Mouse (Mus musculus) testis, adult 2 months (tissue): ENCODE measurements around the gene Aldh3b3. TPM values are rescaled to one million over a fixed set of nuclear protein-coding genes. Genes with fewer than 3 reads are reported as not detected.
"Not testable (repeated sequence)": the region's sequence is repeated elsewhere in the genome, so short reads cannot be mapped to it uniquely, and the experiment has no call there.

Source experiments
- H3K27ac ChIP-seq: fragments of 200-500 bp; 2 replicates; pipeline ENCODE4 v1.5.1; 2012; ENCODE audit warnings: low read depth, low read length; ENCODE audit not compliant: control insufficient read depth, insufficient read depth
- H3K27me3 ChIP-seq: fragments of 200-500 bp; 2 replicates; pipeline ENCODE4 v1.6.1; 2012; ENCODE audit warnings: mild to moderate bottlenecking, low read length, moderate library complexity; ENCODE audit not compliant: control insufficient read depth, insufficient read depth
- H3K36me3 ChIP-seq: fragments of 200-500 bp; 2 replicates; pipeline ENCODE4 v1.6.1; 2012; ENCODE audit warnings: mild to moderate bottlenecking, low read length; ENCODE audit not compliant: control insufficient read depth, insufficient read depth
- H3K4me1 ChIP-seq: fragments of 200-500 bp; 2 replicates; pipeline ENCODE4 v1.6.1; 2012; ENCODE audit warnings: low read length; ENCODE audit not compliant: control insufficient read depth, insufficient read depth
- H3K4me3 ChIP-seq: fragments of 200-500 bp; 2 replicates; pipeline ENCODE4 v1.5.1; 2012; ENCODE audit warnings: low read depth, mild to moderate bottlenecking, low read length, moderate library complexity, mixed read lengths; ENCODE audit not compliant: control insufficient read depth
- CTCF ChIP-seq: fragments of 200-500 bp; IDR thresholded peaks from 2 replicates; pipeline ENCODE4 v1.5.1; 2012; ENCODE audit warnings: low read depth, mild to moderate bottlenecking, inconsistent platforms, low read length, moderate library complexity; ENCODE audit not compliant: control insufficient read depth, insufficient read depth, insufficient replicate concordance
- POLR2A ChIP-seq: fragments of 200-500 bp; IDR thresholded peaks from 2 replicates; pipeline ENCODE4 v1.6.1; 2012; ENCODE audit warnings: low read depth, mild to moderate bottlenecking, inconsistent platforms, low read length, moderate library complexity; ENCODE audit not compliant: control insufficient read depth
- polyA plus RNA-seq: library from polyadenylated mRNA; depleted of rRNA; stranded (reverse); fragments of >200 nt; gene quantifications from 2 replicates; pipeline ENCODE4 v1.2.3, GENCODE M21; 2012

Gene Aldh3b3
- polyA plus RNA-seq, 1 experiment: 3.2 TPM

- Histone ChIP-seq H3K4me1 (no peaks in the 10 kb centered on the region), H3K4me3 (no peak overlapping the region), H3K36me3 (no peaks in the 10 kb centered on the region), H3K27ac (no peak overlapping the region), H3K27me3 (no peaks in the 10 kb centered on the region)
- TF ChIP-seq CTCF (peak; percentile 15; the same call in 1 of the 2 replicates), POLR2A (no peak)
These were observed 4.0 kb downstream of the Aldh3b3 start for GRCm38 (mm10) chr19:3962469-3962868.

- Histone ChIP-seq H3K36me3 (no peaks in the 10 kb centered on the region), H3K4me3 (no peak overlapping the region), H3K4me1 (no peaks in the 10 kb centered on the region), H3K27ac (no peak overlapping the region), H3K27me3 (no peaks in the 10 kb centered on the region)
- TF ChIP-seq CTCF (no peak), POLR2A (no peak)
These were observed 5.6 kb downstream of the Aldh3b3 start for GRCm38 (mm10) chr19:3964030-3964429.

DNA sequence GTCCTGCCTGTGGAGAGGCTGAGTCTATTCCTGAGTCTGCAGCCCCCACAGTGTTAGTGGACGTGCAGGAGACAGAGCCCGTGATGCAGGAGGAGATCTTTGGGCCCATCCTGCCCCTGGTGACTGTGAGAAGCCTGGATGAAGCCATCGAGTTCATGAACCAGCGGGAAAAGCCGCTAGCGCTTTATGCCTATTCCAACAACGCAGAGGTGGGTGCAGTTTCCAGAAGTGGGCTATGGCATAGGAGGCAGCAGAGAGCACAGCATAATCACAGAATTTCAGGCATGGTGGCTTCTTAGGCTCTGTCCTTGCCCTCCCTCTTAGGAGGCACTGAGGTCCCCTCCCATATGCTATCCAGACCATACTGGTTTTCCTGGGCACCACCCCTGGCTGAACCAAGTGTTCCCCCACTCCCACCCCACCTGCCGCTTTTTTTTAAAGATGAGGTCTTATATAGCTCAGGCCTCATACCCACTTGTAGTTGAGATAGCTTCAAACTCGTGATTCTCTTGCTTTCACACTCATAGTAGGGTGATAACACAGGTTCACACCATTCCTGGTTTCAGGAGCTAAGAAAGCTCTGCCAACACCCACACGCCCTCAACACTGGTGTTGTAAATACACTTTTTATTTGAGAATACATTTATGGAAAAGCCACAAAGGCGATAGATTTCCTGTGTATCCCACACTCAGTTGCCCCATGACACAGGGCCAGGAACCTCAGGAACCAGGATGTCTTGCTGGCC is 8.1 kb downstream of the Aldh3b3 start:
- Histone ChIP-seq H3K27ac (no peak overlapping the region), H3K4me1 (no peaks in the 10 kb centered on the region), H3K4me3 (peak overlapping the region; percentile 46; the same call in 1 of the 2 replicates), H3K27me3 (no peaks in the 10 kb centered on the region), H3K36me3 (no peaks in the 10 kb centered on the region)
- no peak for TF ChIP-seq CTCF
- no peak for TF ChIP-seq POLR2A

DNA sequence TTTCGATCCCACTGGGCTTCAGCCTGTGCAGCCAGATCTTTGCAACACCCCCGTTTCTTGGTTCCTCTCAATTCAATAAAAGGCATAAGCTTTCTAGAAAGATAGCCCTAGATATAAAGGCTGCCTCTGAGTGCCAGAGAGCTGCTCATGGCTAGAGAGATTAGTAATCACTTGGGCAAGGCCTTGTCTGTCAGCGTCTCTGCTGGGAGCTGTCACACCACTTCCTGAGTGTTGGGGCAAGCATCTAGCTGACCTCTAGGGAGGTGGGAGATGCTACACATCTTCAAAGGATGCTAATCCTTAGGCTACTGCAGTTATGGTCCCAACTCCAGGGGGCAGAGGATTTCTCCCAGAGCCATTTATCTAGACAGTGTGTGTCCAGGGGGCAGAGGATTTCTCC is 8.8 kb downstream of the Aldh3b3 start:
- no peaks in the 10 kb centered on the region for H3K4me1 ChIP-seq
- TF ChIP-seq POLR2A (no peak), CTCF (no peak)
- no peaks in the 10 kb centered on the region for H3K36me3 ChIP-seq
- no peaks in the 10 kb centered on the region for H3K27me3 ChIP-seq
- H3K27ac ChIP-seq: no peak overlapping the region
- H3K4me3 ChIP-seq: no peak overlapping the region

DNA sequence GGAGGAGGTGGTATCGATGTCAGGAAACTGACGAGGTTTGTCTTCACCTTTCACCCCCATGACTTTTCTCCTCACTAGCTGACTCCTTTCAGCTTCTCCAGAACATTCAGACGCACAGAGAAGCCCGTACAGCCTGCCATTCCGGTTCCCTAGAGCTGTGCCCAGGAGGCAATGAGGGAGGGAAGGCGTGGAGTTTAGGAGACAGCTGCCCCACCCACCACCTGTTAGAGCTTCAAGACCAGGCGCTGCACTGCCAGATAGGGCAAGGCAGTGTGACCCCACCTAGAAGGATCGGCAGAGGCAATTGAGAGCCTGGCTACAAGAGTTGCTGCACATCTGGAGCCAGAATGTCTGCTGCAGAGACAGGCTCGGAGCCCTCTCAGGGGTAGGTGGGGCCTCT is 13.8 kb downstream of the Aldh3b3 start, which contains the start of gene Aldh3b2:
TSS of gene Aldh3b2 (plus strand) at position 100 of the 400 bp plus-strand sequence.
- Histone ChIP-seq H3K36me3 (no peaks in the 10 kb centered on the region), H3K27ac (no peak within 1 kb of the TSS), H3K27me3 (no peaks in the 10 kb centered on the region), H3K4me3 (no peak within 1 kb of the TSS), H3K4me1 (no peaks in the 10 kb centered on the region)
- TF ChIP-seq POLR2A (no peak), CTCF (no peak)

GRCm38 (mm10) chr19:3974608-3975007 is 16.2 kb downstream of the Aldh3b3 start:
- not testable (repeated sequence) for H3K36me3 ChIP-seq, H3K4me3 ChIP-seq, H3K27ac ChIP-seq, H3K27me3 ChIP-seq, H3K4me1 ChIP-seq

DNA sequence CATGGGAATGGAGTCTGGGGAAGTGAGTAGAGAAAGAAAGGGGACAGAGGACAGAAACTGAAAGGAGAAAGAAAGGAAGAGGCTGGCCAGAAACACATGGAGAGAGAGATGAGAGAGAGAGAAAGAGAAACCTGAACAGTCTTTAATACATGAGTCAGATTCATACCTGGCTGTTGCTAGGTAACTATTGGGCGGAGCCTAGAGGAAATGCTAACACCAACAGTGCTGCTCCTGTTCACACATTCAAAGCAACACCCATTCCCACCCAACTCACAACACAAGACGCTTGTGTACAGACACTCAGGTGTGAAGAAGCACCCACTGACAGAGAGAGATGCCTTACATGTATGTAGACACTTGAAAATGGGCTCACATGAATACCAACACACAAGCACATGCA is 17.4 kb downstream of the Aldh3b3 start:
- TF ChIP-seq POLR2A (no peak), CTCF (no peak)
- H3K4me1 ChIP-seq: peaks cover 6% of the 10 kb centered on the region
- H3K4me3 ChIP-seq: no peak overlapping the region
- H3K36me3 ChIP-seq: no peaks in the 10 kb centered on the region
- H3K27ac ChIP-seq: no peak overlapping the region
- H3K27me3 ChIP-seq: no peaks in the 10 kb centered on the region
